Mouse (Mus musculus) bone marrow macrophage, adult 2 months (primary cell): ENCODE results near the gene Prss36.

ENCODE experiments used
- CTCF ChIP-seq: IDR thresholded peaks from 2 replicates; pipeline ENCODE4 v1.5.1; 2012; ENCODE audit warnings: low read depth, mild to moderate bottlenecking, low read length, moderate library complexity
- POLR2A ChIP-seq: IDR thresholded peaks from 2 replicates; pipeline ENCODE4 v1.6.1; 2012; ENCODE audit warnings: mild to moderate bottlenecking, low read depth, low read length, borderline replicate concordance

- TF ChIP-seq CTCF, result no peak
- no peak for TF ChIP-seq POLR2A
Observed at GRCm38 (mm10) chr7:127885951-127886350, 60.6 kb downstream of the Prss36 start.
